Mouse (Mus musculus) megakaryocyte, embryonic 14.5 days (primary cell): ENCODE data around the gene Ebp. TPM values are rescaled to one million over a fixed set of nuclear protein-coding genes. Genes with fewer than 3 reads are reported as not detected.

ENCODE experiments used
- H3K27me3 ChIP-seq: replicated peaks from 2 replicates; pipeline ENCODE3; 2012; ENCODE audit warnings: inconsistent platforms
- H3K36me3 ChIP-seq: replicated peaks from 2 replicates; pipeline ENCODE3; 2012; ENCODE audit warnings: low read length, inconsistent platforms, mixed read lengths
- H3K4me1 ChIP-seq: 2 replicates; pipeline ENCODE4 v1.6.1; 2012; ENCODE audit warnings: inconsistent platforms
- H3K4me3 ChIP-seq: replicated peaks from 2 replicates; pipeline ENCODE3; 2012; ENCODE audit warnings: moderate library complexity, mild to moderate bottlenecking, inconsistent platforms
- H3K9me3 ChIP-seq: 2 replicates; pipeline ENCODE4 v1.6.1; 2012; ENCODE audit warnings: inconsistent platforms
- FLI1 ChIP-seq: IDR thresholded peaks from 2 replicates; pipeline ENCODE4 v1.6.1; 2012; ENCODE audit warnings: low read length, inconsistent platforms, mixed read lengths
- GATA1 ChIP-seq: IDR thresholded peaks from 3 replicates; pipeline ENCODE4 v1.6.1; 2012; ENCODE audit warnings: mixed read lengths, low read length, inconsistent platforms, borderline replicate concordance
- polyA plus RNA-seq: library from polyadenylated mRNA; stranded (reverse); fragments of >175 nt; gene quantifications from 2 replicates; pipeline ENCODE4 v1.2.3, GENCODE M21; 2012; ENCODE audit warnings: low replicate concordance; ENCODE audit not compliant: insufficient read depth

Gene Ebp
- polyA plus RNA-seq, 1 experiment: 3.7 TPM

DNA sequence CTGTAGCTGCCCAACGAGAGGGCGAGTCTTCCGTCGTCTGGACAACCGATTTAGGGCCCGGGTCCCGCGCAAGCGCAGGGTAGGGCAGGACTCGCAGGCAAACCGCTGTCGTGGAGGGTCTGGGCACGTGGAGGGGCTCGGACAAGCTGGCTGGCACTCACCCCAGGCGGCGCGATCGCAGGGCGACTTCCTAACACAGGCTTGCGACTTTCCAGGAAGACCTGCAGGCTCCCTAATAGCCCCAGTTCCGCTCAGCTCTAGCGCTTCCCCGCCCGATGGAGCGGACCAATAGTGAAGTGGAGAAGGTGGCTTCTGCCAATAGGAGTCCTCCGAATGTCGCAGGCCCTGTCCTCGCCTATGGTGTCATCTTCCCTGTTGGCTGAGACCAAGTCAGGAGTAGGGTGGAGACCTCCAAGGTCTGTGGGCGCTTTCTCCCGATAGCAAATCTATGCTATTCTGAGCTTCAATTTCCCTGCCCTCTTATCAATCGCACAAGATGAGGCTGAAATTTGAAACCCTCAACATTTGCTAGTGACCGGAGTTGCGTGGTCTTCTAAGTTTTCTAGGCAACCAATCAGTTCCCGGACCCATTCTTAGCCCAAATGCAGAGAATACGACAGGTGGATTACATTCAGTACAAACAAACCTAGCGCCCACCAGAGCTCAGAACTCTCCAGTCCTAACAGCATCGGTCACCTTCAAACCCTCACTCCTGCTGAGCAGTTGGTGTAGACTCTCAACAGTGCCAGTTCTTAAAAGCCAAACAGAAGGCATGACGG lies 483 bp downstream of the Ebp start:
- Histone ChIP-seq H3K9me3 (peaks cover 5% of the 10 kb centered on the region; the same call in 1 of the 2 replicates), H3K4me3 (peak overlapping the region; percentile 96), H3K36me3 (peaks cover 10% of the 10 kb centered on the region), H3K27me3 (no peaks in the 10 kb centered on the region), H3K4me1 (peaks cover 16% of the 10 kb centered on the region; the same call in 1 of the 2 replicates)
- TF ChIP-seq GATA1: no peak
- TF ChIP-seq FLI1: no peak

DNA sequence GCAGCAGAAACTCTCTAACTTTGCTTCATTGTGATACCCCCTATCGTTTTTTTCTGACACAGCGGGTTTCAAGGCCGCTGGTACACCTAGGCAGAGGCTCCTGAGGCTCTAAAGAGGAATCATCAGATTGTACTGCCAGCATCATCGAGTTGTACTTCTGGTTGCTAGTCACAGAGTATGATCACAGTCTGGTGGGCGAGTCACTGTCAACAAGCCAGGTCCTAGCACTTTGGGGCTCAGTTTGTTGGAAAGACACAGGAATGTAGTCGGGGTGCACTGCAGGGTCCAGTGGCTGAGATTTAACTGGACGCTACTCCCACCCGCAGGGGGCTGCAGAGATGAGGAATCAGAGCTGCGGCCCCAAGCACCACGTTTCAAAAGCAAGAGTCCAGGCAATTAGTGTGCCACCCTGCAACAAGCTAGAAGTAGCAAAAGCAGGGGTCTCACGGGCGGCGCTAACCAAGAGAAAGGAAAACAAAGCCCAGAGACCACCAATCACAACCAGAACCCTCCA lies 1.1 kb downstream of the Ebp start:
- Histone ChIP-seq H3K9me3 (peaks cover 5% of the 10 kb centered on the region; the same call in 1 of the 2 replicates), H3K36me3 (peaks cover 16% of the 10 kb centered on the region), H3K27me3 (no peaks in the 10 kb centered on the region), H3K4me3 (peak overlapping the region; percentile 96), H3K4me1 (peaks cover 15% of the 10 kb centered on the region; the same call in 1 of the 2 replicates)
- TF ChIP-seq FLI1 (no peak), GATA1 (no peak)

- Histone ChIP-seq H3K4me1 (peaks cover 12% of the 10 kb centered on the region), H3K36me3 (peaks cover 38% of the 10 kb centered on the region), H3K4me3 (no peak overlapping the region), H3K27me3 (no peaks in the 10 kb centered on the region), H3K9me3 (no peaks in the 10 kb centered on the region)
- no peak for TF ChIP-seq GATA1
- TF ChIP-seq FLI1: no peak
Observed at GRCm38 (mm10) chrX:8182871-8183540, 10.3 kb downstream of the Ebp start.

GRCm38 (mm10) chrX:8179646-8180045 lies 13.7 kb downstream of the Ebp start:
- no peak overlapping the region for H3K4me3 ChIP-seq
- H3K27me3 ChIP-seq: no peaks in the 10 kb centered on the region
- peaks cover 15% of the 10 kb centered on the region for H3K4me1 ChIP-seq
- TF ChIP-seq GATA1 (no peak), FLI1 (no peak)
- peaks cover 6% of the 10 kb centered on the region for H3K36me3 ChIP-seq
- no peaks in the 10 kb centered on the region for H3K9me3 ChIP-seq

DNA sequence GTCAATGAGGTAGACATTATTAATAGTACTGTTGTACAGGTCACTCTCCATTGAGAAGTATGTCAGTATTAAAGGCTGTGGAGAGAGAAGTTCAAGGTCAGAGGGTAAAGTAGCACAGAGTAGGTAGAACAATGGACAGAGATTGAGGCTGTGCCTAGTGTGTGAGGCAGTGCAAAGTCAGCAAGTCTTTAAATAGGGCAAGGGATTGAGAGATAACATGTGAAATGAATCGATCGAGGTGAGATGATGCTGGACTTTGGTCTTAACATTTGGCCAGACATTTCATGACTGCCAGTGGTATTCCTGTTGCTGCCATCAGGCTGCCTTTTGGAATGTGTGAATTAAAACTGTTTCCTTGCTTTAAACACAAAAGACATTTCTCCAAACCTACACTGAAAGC lies 14.4 kb downstream of the Ebp start:
- TF ChIP-seq FLI1 (no peak), GATA1 (no peak)
- Histone ChIP-seq H3K9me3 (no peaks in the 10 kb centered on the region), H3K4me3 (no peak overlapping the region), H3K27me3 (no peaks in the 10 kb centered on the region), H3K36me3 (peaks cover 3% of the 10 kb centered on the region), H3K4me1 (peaks cover 18% of the 10 kb centered on the region)

GRCm38 (mm10) chrX:8175504-8176385 lies 17.6 kb downstream of the Ebp start, which contains the start of gene Tbc1d25:
Gene Tbc1d25 (minus strand): TSS chrX:8176181.
- TF ChIP-seq GATA1: no peak
- TF ChIP-seq FLI1: no peak
- Histone ChIP-seq H3K4me1 (peaks cover 18% of the 10 kb centered on the region), H3K4me3 (peak within 1 kb of the TSS; percentile 95), H3K36me3 (peaks cover 25% of the 10 kb centered on the region), H3K9me3 (no peaks in the 10 kb centered on the region), H3K27me3 (no peaks in the 10 kb centered on the region)

- Histone ChIP-seq H3K4me1 (peaks cover 18% of the 10 kb centered on the region), H3K27me3 (no peaks in the 10 kb centered on the region), H3K9me3 (no peaks in the 10 kb centered on the region), H3K36me3 (peaks cover 29% of the 10 kb centered on the region), H3K4me3 (peak overlapping the region; percentile 95)
- TF ChIP-seq FLI1 (no peak), GATA1 (no peak)
Observed at GRCm38 (mm10) chrX:8175169-8175503, 18.2 kb downstream of the Ebp start.

- Histone ChIP-seq H3K9me3 (no peaks in the 10 kb centered on the region), H3K36me3 (peaks cover 64% of the 10 kb centered on the region), H3K27me3 (no peaks in the 10 kb centered on the region), H3K4me1 (no peaks in the 10 kb centered on the region; the same call in 1 of the 2 replicates), H3K4me3 (no peak overlapping the region)
- TF ChIP-seq GATA1: no peak
- no peak for TF ChIP-seq FLI1
Observed at GRCm38 (mm10) chrX:8167716-8168647, 25.3 kb downstream of the Ebp start.
